Mouse (Mus musculus) embryonic facial prominence, embryonic 13.5 days (tissue): ENCODE measurements around the gene Cd79b. TPM values are rescaled to one million over a fixed set of nuclear protein-coding genes. Genes with fewer than 3 reads are reported as not detected.

Source experiments
- ATAC-seq: fragments of 200-750 bp; cut with Nextera tagmentation; 2 replicates; pipeline ENCODE4 v1.8.0; 2017; ENCODE audit warnings: low read depth; ENCODE audit not compliant: insufficient number of reproducible peaks, insufficient read depth, low FRiP score, low TSS enrichment
- H3K27ac ChIP-seq: fragments of 300-500 bp; sonication (generic); 2 replicates; pipeline ENCODE4 v1.5.1; 2015; ENCODE audit warnings: moderate library complexity, mild to moderate bottlenecking, inconsistent platforms
- H3K27me3 ChIP-seq: fragments of 300-500 bp; sonication (generic); 2 replicates; pipeline ENCODE4 v1.6.1; 2015; ENCODE audit warnings: mild to moderate bottlenecking, inconsistent platforms
- H3K36me3 ChIP-seq: fragments of 300-500 bp; sonication (generic); 2 replicates; pipeline ENCODE4 v1.6.1; 2015; ENCODE audit warnings: mild to moderate bottlenecking, inconsistent platforms
- H3K4me1 ChIP-seq: fragments of 300-500 bp; sonication (generic); 2 replicates; pipeline ENCODE4 v1.6.1; 2015; ENCODE audit warnings: inconsistent platforms
- H3K4me2 ChIP-seq: fragments of 300-500 bp; sonication (generic); 2 replicates; pipeline ENCODE4 v1.6.1; 2015; ENCODE audit warnings: moderate library complexity, mild to moderate bottlenecking, inconsistent platforms
- H3K4me3 ChIP-seq: fragments of 300-500 bp; sonication (generic); 2 replicates; pipeline ENCODE4 v1.5.1; 2015; ENCODE audit warnings: mild to moderate bottlenecking, inconsistent platforms
- H3K9ac ChIP-seq: fragments of 300-500 bp; sonication (generic); 2 replicates; pipeline ENCODE4 v1.6.1; 2015; ENCODE audit warnings: mild to moderate bottlenecking, inconsistent platforms
- H3K9me3 ChIP-seq: fragments of 300-500 bp; sonication (generic); 2 replicates; pipeline ENCODE4 v1.6.1; 2016; ENCODE audit warnings: inconsistent platforms
- WGBS: fragments of 180-500 bp; shearing (Covaris S2); methylation state at CpG from one replicate; pipeline ENCODE4 v1.1.7; 2015; ENCODE audit warnings: mixed read lengths; 5-methylcytosine and 5-hydroxymethylcytosine counted together
- polyA plus RNA-seq: library from polyadenylated mRNA; unstranded; fragments of >200 nt; fragmentation: Nextera tagmentation; extraction: Ambion mirVana; gene quantifications from 2 replicates; pipeline ENCODE4 v1.2.1, GENCODE M21; 2015

Cd79b gene
- polyA plus RNA-seq, 1 experiment from 2014 or later = 2.1 TPM

- H3K36me3 ChIP-seq = no peaks in the 10 kb centered on the region
- H3K27me3 ChIP-seq = no peaks in the 10 kb centered on the region
- H3K9ac ChIP-seq = no peak overlapping the region
- H3K4me3 ChIP-seq = no peak overlapping the region
- H3K4me1 ChIP-seq = peaks cover 19% of the 10 kb centered on the region
- no peak for ATAC-seq
- H3K27ac ChIP-seq = no peak overlapping the region
- WGBS = 88% methylated on average over 5 of the region's 5 CpGs
- H3K9me3 ChIP-seq = no peaks in the 10 kb centered on the region
- H3K4me2 ChIP-seq = no peak overlapping the region
Measured at GRCm38 (mm10) chr11:106290376-106290775, 24.2 kb downstream of the Cd79b start.

- 64% methylated on average over 8 of the region's 8 CpGs for WGBS
- no peak overlapping the region for H3K4me3 ChIP-seq
- H3K9ac ChIP-seq = no peak overlapping the region
- H3K27me3 ChIP-seq = no peaks in the 10 kb centered on the region
- peaks cover 19% of the 10 kb centered on the region for H3K4me1 ChIP-seq
- H3K27ac ChIP-seq = no peak overlapping the region
- no peak for ATAC-seq
- H3K9me3 ChIP-seq = no peaks in the 10 kb centered on the region
- no peaks in the 10 kb centered on the region for H3K36me3 ChIP-seq
- no peak overlapping the region for H3K4me2 ChIP-seq
Measured at GRCm38 (mm10) chr11:106289369-106289768, 25.2 kb downstream of the Cd79b start.

GRCm38 (mm10) chr11:106286987-106287386, 27.6 kb downstream of the Cd79b start:
- no peaks in the 10 kb centered on the region for H3K36me3 ChIP-seq
- peaks cover 19% of the 10 kb centered on the region for H3K4me1 ChIP-seq
- 0 out of 2 replicates have a peak, but pooled peaks have one; percentile 27 for ATAC-seq
- WGBS = 34% methylated on average over 11 of the region's 11 CpGs
- H3K4me3 ChIP-seq = no peak overlapping the region
- H3K9ac ChIP-seq = 0 out of 2 replicates have a peak overlapping the region, but pooled peaks have one; percentile 22
- no peaks in the 10 kb centered on the region for H3K9me3 ChIP-seq
- H3K27me3 ChIP-seq = no peaks in the 10 kb centered on the region
- H3K27ac ChIP-seq = peak overlapping the region; percentile 87
- H3K4me2 ChIP-seq = 0 out of 2 replicates have a peak overlapping the region, but pooled peaks have one; percentile 5

DNA sequence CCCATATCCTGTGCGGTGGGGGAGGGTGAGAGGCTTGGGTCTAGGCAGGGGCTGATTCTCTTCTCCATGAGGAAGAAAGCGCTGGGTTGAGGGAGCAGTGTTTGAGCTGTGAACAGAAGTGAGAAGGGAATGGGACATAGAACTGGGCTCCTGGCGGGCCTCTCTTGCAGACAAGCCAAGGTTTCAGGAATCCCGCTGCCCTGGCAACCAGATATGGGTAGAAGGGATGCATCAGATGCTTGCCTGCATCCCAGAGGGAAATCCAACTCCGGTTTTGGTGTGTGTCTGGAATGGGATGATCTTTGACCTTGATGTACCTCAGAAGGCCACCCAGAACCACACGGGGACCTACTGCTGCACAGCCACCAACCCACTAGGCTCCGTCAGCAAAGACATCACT, 28.4 kb downstream of the Cd79b start:
- Histone ChIP-seq H3K27me3 (no peaks in the 10 kb centered on the region), H3K9me3 (no peaks in the 10 kb centered on the region), H3K9ac (no peak overlapping the region), H3K36me3 (no peaks in the 10 kb centered on the region), H3K27ac (peak overlapping the region; percentile 87), H3K4me2 (no peak overlapping the region), H3K4me1 (peaks cover 19% of the 10 kb centered on the region), H3K4me3 (no peak overlapping the region)
- ATAC-seq = no peak
- WGBS = 86% methylated on average over 7 of the region's 7 CpGs

DNA sequence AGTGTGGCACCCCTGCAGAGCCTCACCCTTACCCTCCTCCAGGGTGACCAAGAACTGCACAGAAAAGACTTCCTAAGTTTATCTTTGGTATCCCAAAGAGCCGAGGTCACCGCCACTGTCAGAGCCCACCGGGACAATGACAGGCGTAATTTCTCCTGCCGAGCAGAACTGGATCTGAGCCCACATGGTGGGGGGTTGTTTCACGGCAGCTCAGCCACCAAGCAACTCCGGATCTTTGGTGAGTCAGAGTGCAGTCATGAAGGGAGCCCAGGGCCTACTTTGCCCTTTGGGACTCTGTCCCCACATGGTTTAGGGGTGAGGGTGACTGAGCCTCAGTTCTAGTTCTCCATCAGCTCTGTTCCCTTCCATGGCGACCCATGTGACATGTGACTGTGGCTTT, 30.4 kb downstream of the Cd79b start:
- Histone ChIP-seq H3K9me3 (no peaks in the 10 kb centered on the region), H3K27me3 (no peaks in the 10 kb centered on the region), H3K27ac (no peak overlapping the region), H3K9ac (no peak overlapping the region), H3K4me1 (peaks cover 19% of the 10 kb centered on the region), H3K4me3 (no peak overlapping the region), H3K4me2 (no peak overlapping the region), H3K36me3 (no peaks in the 10 kb centered on the region)
- 73% methylated on average over 8 of the region's 8 CpGs for WGBS
- no peak for ATAC-seq

DNA sequence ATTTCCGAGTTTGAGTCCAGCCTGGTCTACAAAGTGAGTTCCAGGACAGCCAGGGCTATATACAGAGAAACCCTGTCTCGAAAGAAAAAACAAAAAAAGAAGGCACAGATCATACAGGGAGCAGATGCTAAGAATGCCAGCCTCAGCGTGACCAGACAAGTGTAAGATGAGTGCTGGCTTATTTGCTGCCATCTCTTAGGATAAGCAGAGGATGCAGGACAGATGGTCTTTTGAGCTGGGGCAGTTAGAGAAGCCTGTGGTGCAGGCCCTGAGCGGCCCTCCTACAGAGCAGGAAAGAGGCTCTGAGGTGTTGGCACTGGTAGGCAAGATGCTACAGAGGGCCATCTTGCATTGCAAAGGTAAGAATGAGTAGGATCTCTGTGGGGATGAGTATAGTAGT, 31.2 kb downstream of the Cd79b start:
- WGBS = 74% methylated on average over 4 of the region's 4 CpGs
- Histone ChIP-seq H3K4me1 (peaks cover 19% of the 10 kb centered on the region), H3K27ac (no peak overlapping the region), H3K9ac (no peak overlapping the region), H3K4me3 (no peak overlapping the region), H3K4me2 (no peak overlapping the region), H3K36me3 (no peaks in the 10 kb centered on the region), H3K27me3 (no peaks in the 10 kb centered on the region), H3K9me3 (no peaks in the 10 kb centered on the region)
- no peak for ATAC-seq

- Histone ChIP-seq H3K4me1 (peaks cover 15% of the 10 kb centered on the region), H3K4me3 (no peak overlapping the region), H3K27me3 (no peaks in the 10 kb centered on the region), H3K36me3 (no peaks in the 10 kb centered on the region), H3K9me3 (no peaks in the 10 kb centered on the region), H3K4me2 (no peak overlapping the region), H3K27ac (no peak overlapping the region), H3K9ac (no peak overlapping the region)
- WGBS = 85% methylated on average over 6 of the region's 6 CpGs
- ATAC-seq = no peak
Measured at GRCm38 (mm10) chr11:106282452-106282851, 32.1 kb downstream of the Cd79b start.

GRCm38 (mm10) chr11:106276454-106276853, 38.1 kb downstream of the Cd79b start, which contains the start of gene Tcam1:
Gene Tcam1 (plus strand): TSS chr11:106276672.
- Histone ChIP-seq H3K9ac (0 out of 2 replicates have a peak within 1 kb of the TSS, but pooled peaks have one; percentile 28), H3K4me2 (peak within 1 kb of the TSS; percentile 59), H3K36me3 (no peaks in the 10 kb centered on the region), H3K4me1 (peaks cover 26% of the 10 kb centered on the region), H3K27ac (0 out of 2 replicates have a peak within 1 kb of the TSS, but pooled peaks have one; percentile 12), H3K9me3 (no peaks in the 10 kb centered on the region), H3K27me3 (no peaks in the 10 kb centered on the region), H3K4me3 (peak within 1 kb of the TSS; percentile 29)
- no peak for ATAC-seq
- WGBS = 6% methylated on average over 25 of the region's 25 CpGs

DNA sequence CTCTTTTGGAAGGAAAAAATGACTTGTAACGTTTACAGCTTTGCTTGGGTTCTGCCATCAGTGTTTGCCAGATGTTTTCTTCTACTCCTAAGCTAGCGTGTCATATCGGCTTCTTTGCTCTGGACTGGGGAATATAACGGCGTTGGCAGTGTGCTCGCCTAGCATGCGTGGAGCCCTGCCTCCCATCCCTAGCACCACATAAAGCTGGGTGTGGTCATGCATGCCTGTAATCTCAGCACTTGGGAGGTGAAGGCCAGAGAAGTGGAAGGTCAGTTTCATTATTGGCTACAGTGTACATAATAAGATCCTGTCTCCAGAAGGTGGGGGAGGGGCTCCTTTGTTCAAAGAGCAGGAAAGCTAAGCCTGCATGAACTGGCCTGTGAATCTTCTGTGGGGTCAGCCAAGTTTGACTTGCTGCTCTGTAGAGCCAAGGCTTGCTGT, 39.6 kb downstream of the Cd79b start:
- H3K27ac ChIP-seq = peak overlapping the region; percentile 87
- no peaks in the 10 kb centered on the region for H3K36me3 ChIP-seq
- ATAC-seq = no peak
- 54% methylated on average over 7 of the region's 7 CpGs for WGBS
- peak overlapping the region; percentile 20; the same call in 1 of the 2 replicates for H3K4me2 ChIP-seq
- H3K27me3 ChIP-seq = no peaks in the 10 kb centered on the region
- peaks cover 40% of the 10 kb centered on the region for H3K4me1 ChIP-seq
- H3K9me3 ChIP-seq = no peaks in the 10 kb centered on the region
- no peak overlapping the region for H3K4me3 ChIP-seq
- H3K9ac ChIP-seq = no peak overlapping the region

DNA sequence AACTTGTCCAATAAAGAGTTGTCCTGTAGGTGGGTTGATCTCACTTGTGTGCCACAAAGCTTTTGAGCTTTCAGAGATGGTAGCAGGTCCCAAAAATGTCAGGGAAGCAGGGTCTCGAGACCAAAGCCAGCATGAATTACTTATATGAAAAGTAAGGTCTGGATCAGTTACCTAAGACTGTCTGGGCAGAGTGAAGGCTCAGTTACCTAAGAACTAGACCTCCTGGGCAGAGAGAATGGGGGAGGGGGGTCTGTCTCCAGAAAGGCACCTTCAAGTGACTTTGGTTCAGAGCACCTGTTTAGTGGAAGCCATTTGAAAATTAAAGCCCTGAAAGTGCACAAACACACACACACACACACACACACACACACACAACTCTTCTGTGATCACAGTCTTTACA, 40.2 kb downstream of the Cd79b start:
- no peak for ATAC-seq
- WGBS = 70% methylated on average over 1 of the region's 1 CpGs

DNA sequence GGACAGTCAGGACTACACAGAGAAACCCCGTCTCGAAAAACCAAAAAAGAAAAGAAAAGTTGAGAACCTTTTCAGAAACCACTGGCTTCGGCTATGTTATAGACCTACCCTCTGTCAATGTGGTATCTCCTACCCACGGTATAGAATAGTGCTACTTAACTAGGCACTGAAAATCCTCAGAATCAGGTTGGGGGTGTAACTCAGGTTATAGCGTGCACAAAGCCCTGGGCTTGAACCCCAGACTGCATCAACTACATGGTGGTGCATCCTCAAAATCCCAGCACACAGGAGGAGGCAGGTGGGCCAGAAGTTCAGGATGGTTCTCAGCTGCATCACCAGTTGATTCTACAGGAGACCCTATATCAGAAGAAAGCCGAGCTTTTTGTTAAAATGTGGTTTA, 40.8 kb downstream of the Cd79b start:
- Histone ChIP-seq H3K4me1 (peaks cover 49% of the 10 kb centered on the region), H3K9ac (no peak overlapping the region), H3K27me3 (no peaks in the 10 kb centered on the region), H3K27ac (peak overlapping the region; percentile 87; the same call in 1 of the 2 replicates), H3K4me2 (peak overlapping the region; percentile 91), H3K36me3 (no peaks in the 10 kb centered on the region), H3K4me3 (no peak overlapping the region), H3K9me3 (no peaks in the 10 kb centered on the region)
- 91% methylated on average over 6 of the region's 6 CpGs for WGBS
- ATAC-seq = no peak

More for the DNA sequence above, 40.2 kb downstream of the Cd79b start:
- H3K4me2 ChIP-seq = no peak overlapping the region
- H3K4me1 ChIP-seq = peaks cover 44% of the 10 kb centered on the region
- no peaks in the 10 kb centered on the region for H3K36me3 ChIP-seq
- peak overlapping the region; percentile 87 for H3K27ac ChIP-seq
- no peaks in the 10 kb centered on the region for H3K27me3 ChIP-seq
- no peak overlapping the region for H3K4me3 ChIP-seq
- no peaks in the 10 kb centered on the region for H3K9me3 ChIP-seq
- H3K9ac ChIP-seq = no peak overlapping the region

- WGBS = 12% methylated on average over 16 of the region's 16 CpGs
Measured at GRCm38 (mm10) chr11:106273311-106273684, 41.3 kb downstream of the Cd79b start.

More at GRCm38 (mm10) chr11:106273311-106273684, 41.3 kb downstream of the Cd79b start:
- Histone ChIP-seq H3K27me3 (no peaks in the 10 kb centered on the region), H3K36me3 (no peaks in the 10 kb centered on the region), H3K9ac (peak overlapping the region; percentile 99), H3K4me3 (peak overlapping the region; percentile 99), H3K4me2 (peak overlapping the region; percentile 91), H3K4me1 (peaks cover 54% of the 10 kb centered on the region), H3K27ac (peak overlapping the region; percentile 87), H3K9me3 (no peaks in the 10 kb centered on the region)
- ATAC-seq = no peak
